Mouse (Mus musculus): Measurements from ENCODE around the gene Foxp1. TPM values are rescaled to one million over a fixed set of nuclear protein-coding genes. Genes with fewer than 3 reads are reported as not detected.

The Foxp1 gene
- polyA plus RNA-seq, 1 experiment = 129 TPM

GRCm38 (mm10) chr6:99081259-99081658 lies 441.3 kb downstream of the Foxp1 start:
- 77% methylated on average over 5 of the region's 5 CpGs for WGBS
- no peak for DNase-seq
- Histone ChIP-seq H3K36me3 (ENCODE audit: control insufficient read depth, insufficient read depth, low read length) (peaks cover 12% of the 10 kb centered on the region), H3K27ac (ENCODE audit: control insufficient read depth, insufficient read depth, low read length) (no peak overlapping the region), H3K4me3 (ENCODE audit: control insufficient read depth, insufficient read depth, low read length) (no peak overlapping the region), H3K27me3 (ENCODE audit: control insufficient read depth, insufficient read depth, low read length) (no peaks in the 10 kb centered on the region), H3K4me1 (replicated peaks; ENCODE audit: control insufficient read depth, insufficient read depth, low read length) (no peaks in the 10 kb centered on the region)
- TF ChIP-seq CTCF (IDR thresholded peaks at IDR 0.05; ENCODE audit: borderline replicate concordance, control insufficient read depth, extremely low read depth, insufficient read depth, low read length, poor library complexity) (no peak), POLR2A (IDR thresholded peaks at IDR 0.05; ENCODE audit: control insufficient read depth, extremely low read depth, insufficient read depth, low read length, poor library complexity) (no peak)

- Histone ChIP-seq H3K27ac (ENCODE audit: control insufficient read depth, insufficient read depth, low read length) (no peak overlapping the region), H3K27me3 (ENCODE audit: control insufficient read depth, insufficient read depth, low read length) (no peaks in the 10 kb centered on the region), H3K4me1 (replicated peaks; ENCODE audit: control insufficient read depth, insufficient read depth, low read length) (no peaks in the 10 kb centered on the region), H3K4me3 (ENCODE audit: control insufficient read depth, insufficient read depth, low read length) (no peak overlapping the region), H3K36me3 (ENCODE audit: control insufficient read depth, insufficient read depth, low read length) (peaks cover 30% of the 10 kb centered on the region)
- 95% methylated on average over 10 of the region's 10 CpGs for WGBS
- TF ChIP-seq CTCF (IDR thresholded peaks at IDR 0.05; ENCODE audit: borderline replicate concordance, control insufficient read depth, extremely low read depth, insufficient read depth, low read length, poor library complexity) = no peak
- TF ChIP-seq POLR2A (IDR thresholded peaks at IDR 0.05; ENCODE audit: control insufficient read depth, extremely low read depth, insufficient read depth, low read length, poor library complexity) = no peak
- no peak for DNase-seq
Measured at GRCm38 (mm10) chr6:99079041-99079835, 443.3 kb downstream of the Foxp1 start.

GRCm38 (mm10) chr6:99078089-99078488 lies 444.4 kb downstream of the Foxp1 start:
- no peak for DNase-seq
- Histone ChIP-seq H3K4me3 (ENCODE audit: control insufficient read depth, insufficient read depth, low read length) (no peak overlapping the region), H3K4me1 (replicated peaks; ENCODE audit: control insufficient read depth, insufficient read depth, low read length) (no peaks in the 10 kb centered on the region), H3K36me3 (ENCODE audit: control insufficient read depth, insufficient read depth, low read length) (peaks cover 36% of the 10 kb centered on the region), H3K27ac (ENCODE audit: control insufficient read depth, insufficient read depth, low read length) (no peak overlapping the region), H3K27me3 (ENCODE audit: control insufficient read depth, insufficient read depth, low read length) (no peaks in the 10 kb centered on the region)
- WGBS = 92% methylated on average over 4 of the region's 4 CpGs
- no peak for TF ChIP-seq CTCF (IDR thresholded peaks at IDR 0.05; ENCODE audit: borderline replicate concordance, control insufficient read depth, extremely low read depth, insufficient read depth, low read length, poor library complexity)
- TF ChIP-seq POLR2A (IDR thresholded peaks at IDR 0.05; ENCODE audit: control insufficient read depth, extremely low read depth, insufficient read depth, low read length, poor library complexity) = no peak

- TF ChIP-seq POLR2A (IDR thresholded peaks at IDR 0.05; ENCODE audit: control insufficient read depth, extremely low read depth, insufficient read depth, low read length, poor library complexity) = no peak
- TF ChIP-seq CTCF (IDR thresholded peaks at IDR 0.05; ENCODE audit: borderline replicate concordance, control insufficient read depth, extremely low read depth, insufficient read depth, low read length, poor library complexity) = no peak
- Histone ChIP-seq H3K4me1 (replicated peaks; ENCODE audit: control insufficient read depth, insufficient read depth, low read length) (no peaks in the 10 kb centered on the region), H3K36me3 (ENCODE audit: control insufficient read depth, insufficient read depth, low read length) (peaks cover 58% of the 10 kb centered on the region), H3K4me3 (ENCODE audit: control insufficient read depth, insufficient read depth, low read length) (no peak overlapping the region), H3K27me3 (ENCODE audit: control insufficient read depth, insufficient read depth, low read length) (no peaks in the 10 kb centered on the region), H3K27ac (ENCODE audit: control insufficient read depth, insufficient read depth, low read length) (no peak overlapping the region)
- no peak for DNase-seq
- 97% methylated on average over 9 of the region's 9 CpGs for WGBS
Measured at GRCm38 (mm10) chr6:99073303-99074271, 448.9 kb downstream of the Foxp1 start.

- WGBS = 54% methylated on average over 5 of the region's 5 CpGs
- no peak for DNase-seq
Measured at GRCm38 (mm10) chr6:99070710-99071109, 451.8 kb downstream of the Foxp1 start.

GRCm38 (mm10) chr6:99069726-99070125 lies 452.8 kb downstream of the Foxp1 start:
- DNase-seq = no peak
- TF ChIP-seq CTCF (IDR thresholded peaks at IDR 0.05; ENCODE audit: borderline replicate concordance, control insufficient read depth, extremely low read depth, insufficient read depth, low read length, poor library complexity) (no peak), POLR2A (IDR thresholded peaks at IDR 0.05; ENCODE audit: control insufficient read depth, extremely low read depth, insufficient read depth, low read length, poor library complexity) (no peak)
- H3K36me3 ChIP-seq (ENCODE audit: control insufficient read depth, insufficient read depth, low read length) = peaks cover 41% of the 10 kb centered on the region
- no peak overlapping the region for H3K27ac ChIP-seq (ENCODE audit: control insufficient read depth, insufficient read depth, low read length)
- 97% methylated on average over 1 of the region's 1 CpGs for WGBS
- H3K27me3 ChIP-seq (ENCODE audit: control insufficient read depth, insufficient read depth, low read length) = no peaks in the 10 kb centered on the region
- no peak overlapping the region for H3K4me3 ChIP-seq (ENCODE audit: control insufficient read depth, insufficient read depth, low read length)
- H3K4me1 ChIP-seq (replicated peaks; ENCODE audit: control insufficient read depth, insufficient read depth, low read length) = no peaks in the 10 kb centered on the region

More at GRCm38 (mm10) chr6:99070710-99071109, 451.8 kb downstream of the Foxp1 start:
- no peaks in the 10 kb centered on the region for H3K4me1 ChIP-seq (replicated peaks; ENCODE audit: control insufficient read depth, insufficient read depth, low read length)
- no peaks in the 10 kb centered on the region for H3K27me3 ChIP-seq (ENCODE audit: control insufficient read depth, insufficient read depth, low read length)
- H3K36me3 ChIP-seq (ENCODE audit: control insufficient read depth, insufficient read depth, low read length) = peaks cover 48% of the 10 kb centered on the region
- no peak overlapping the region for H3K27ac ChIP-seq (ENCODE audit: control insufficient read depth, insufficient read depth, low read length)
- TF ChIP-seq CTCF (IDR thresholded peaks at IDR 0.05; ENCODE audit: borderline replicate concordance, control insufficient read depth, extremely low read depth, insufficient read depth, low read length, poor library complexity) (no peak), POLR2A (IDR thresholded peaks at IDR 0.05; ENCODE audit: control insufficient read depth, extremely low read depth, insufficient read depth, low read length, poor library complexity) (no peak)
- H3K4me3 ChIP-seq (ENCODE audit: control insufficient read depth, insufficient read depth, low read length) = no peak overlapping the region
